Mouse (Mus musculus) midbrain, embryonic 14.5 days (tissue): Measurements from ENCODE around the gene Zfp286. TPM values are rescaled to one million over a fixed set of nuclear protein-coding genes. Genes with fewer than 3 reads are reported as not detected.
A peak's percentile ranks its signal among the peaks of the same experiment; 100 is the strongest.

Experiments
- ATAC-seq: fragments of 200-750 bp; cut with Nextera tagmentation; 2 replicates; pipeline ENCODE4 v1.8.0; 2017; ENCODE audit warnings: moderate number of reproducible peaks, moderate library complexity; ENCODE audit not compliant: low FRiP score, low TSS enrichment
- DNase-seq: peaks from one replicate; pipeline ENCODE4 v3.0.0-alpha.2; 2015
- H3K27ac ChIP-seq: fragments of 300-500 bp; sonication (generic); replicated peaks from 2 replicates; pipeline ENCODE4 v1.5.1; 2014; ENCODE audit warnings: mild to moderate bottlenecking, low read depth, low read length, moderate library complexity
- H3K27me3 ChIP-seq: fragments of 300-500 bp; sonication (generic); 2 replicates; pipeline ENCODE4 v1.6.1; 2014; ENCODE audit warnings: low read length, control low read depth, mixed read lengths; ENCODE audit not compliant: control insufficient read depth, insufficient read depth
- H3K36me3 ChIP-seq: fragments of 300-500 bp; sonication (generic); 2 replicates; pipeline ENCODE4 v1.6.1; 2014; ENCODE audit warnings: low read length, control low read depth; ENCODE audit not compliant: control insufficient read depth, insufficient read depth
- H3K4me1 ChIP-seq: fragments of 300-500 bp; sonication (generic); 2 replicates; pipeline ENCODE4 v1.6.1; 2014; ENCODE audit warnings: mild to moderate bottlenecking, antibody characterized with exemption, low read length, control low read depth; ENCODE audit not compliant: control insufficient read depth, insufficient read depth
- H3K4me2 ChIP-seq: fragments of 300-500 bp; sonication (generic); 2 replicates; pipeline ENCODE4 v1.6.1; 2014; ENCODE audit warnings: mild to moderate bottlenecking, low read length, moderate library complexity
- H3K4me3 ChIP-seq: fragments of 300-500 bp; sonication (generic); replicated peaks from 2 replicates; pipeline ENCODE4 v1.5.1; 2014; ENCODE audit warnings: low read depth, low read length
- H3K9ac ChIP-seq: fragments of 300-500 bp; sonication (generic); replicated peaks from 2 replicates; pipeline ENCODE4 v1.6.1; 2014; ENCODE audit warnings: mild to moderate bottlenecking, low read length, moderate library complexity
- H3K9me3 ChIP-seq: fragments of 300-500 bp; sonication (generic); 2 replicates; pipeline ENCODE4 v1.6.1; 2016; ENCODE audit warnings: low read length, control low read depth, mixed read lengths; ENCODE audit not compliant: control insufficient read depth
- WGBS: fragments of 180-500 bp; shearing (Covaris S2); extraction: QIAGEN DNeasy Blood & Tissue Kit; methylation state at CpG from one replicate; pipeline ENCODE4 v1.1.7; 2014; 5-methylcytosine and 5-hydroxymethylcytosine counted together
- polyA plus RNA-seq: library from polyadenylated mRNA; unstranded; fragments of >200 nt; fragmentation: Nextera tagmentation; extraction: Ambion mirVana; gene quantifications from 2 replicates; pipeline ENCODE4 v1.2.1, GENCODE M21; 2014

The Zfp286 gene
- polyA plus RNA-seq, 1 experiment from 2014 or later = 32.5 TPM

DNA sequence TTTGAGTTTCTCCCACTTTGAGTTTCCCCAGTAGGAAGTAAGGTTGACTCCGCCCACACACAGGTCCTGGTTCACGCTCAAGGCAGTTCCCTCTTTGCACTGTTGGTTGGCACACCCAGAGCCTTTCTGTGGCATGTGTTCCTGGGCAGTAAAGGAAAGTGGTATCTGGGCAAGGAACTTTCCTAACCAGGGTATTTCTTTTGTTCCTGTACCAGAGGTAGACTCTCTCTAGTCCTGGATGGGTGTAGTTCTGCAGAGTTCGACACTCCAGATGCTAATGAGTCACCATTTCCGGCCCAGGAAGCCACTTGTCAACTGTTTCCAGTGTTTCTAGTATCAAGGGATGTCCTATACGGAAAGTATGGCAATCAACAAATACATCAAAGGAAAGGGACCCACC, 32.6 kb upstream of the Zfp286 start:
- no peak for DNase-seq
- WGBS = 84% methylated on average over 5 of the region's 5 CpGs
- Histone ChIP-seq H3K9ac (no peak overlapping the region), H3K27me3 (no peaks in the 10 kb centered on the region), H3K4me2 (0 out of 2 replicates have a peak overlapping the region, but pooled peaks have one; percentile 2), H3K27ac (no peak overlapping the region), H3K4me3 (no peak overlapping the region), H3K36me3 (no peaks in the 10 kb centered on the region), H3K4me1 (peaks cover 11% of the 10 kb centered on the region), H3K9me3 (no peaks in the 10 kb centered on the region)
- ATAC-seq = no peak

DNA sequence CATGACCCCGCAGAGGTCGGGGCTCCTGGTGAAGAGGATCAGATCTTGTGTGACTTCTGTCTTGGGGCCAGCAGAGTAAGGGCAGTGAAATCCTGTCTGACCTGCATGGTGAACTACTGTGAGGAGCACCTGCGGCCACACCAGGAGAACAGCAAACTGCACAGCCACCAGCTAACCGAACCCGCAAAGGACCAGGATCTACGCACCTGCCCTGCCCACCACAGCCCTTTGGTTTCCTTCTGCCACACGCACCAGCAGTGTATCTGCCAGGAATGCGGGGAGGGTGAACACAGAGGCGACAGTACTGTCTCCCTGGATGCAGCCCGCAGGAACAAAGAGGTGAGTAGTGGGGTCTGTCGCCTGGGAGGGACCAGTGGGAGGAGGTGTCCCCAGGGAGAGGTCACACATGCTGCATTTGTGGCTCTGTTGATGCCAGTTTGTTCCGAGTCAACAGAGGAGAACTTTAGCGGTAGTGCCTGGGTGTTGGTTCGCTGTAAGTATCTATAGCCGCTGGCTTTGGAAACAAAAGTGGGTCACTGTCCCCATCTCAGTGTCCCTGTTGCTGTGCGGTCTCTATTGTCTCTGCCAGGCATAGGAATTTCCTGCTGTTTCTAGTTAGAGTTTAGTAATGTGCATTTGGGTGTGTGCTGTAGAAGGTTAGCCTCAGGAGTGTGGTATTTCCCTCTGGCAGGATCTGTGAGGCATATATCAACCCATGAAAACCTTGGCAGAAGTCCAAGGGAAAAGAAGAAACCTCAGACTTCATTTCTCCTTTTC, 31.6 kb upstream of the Zfp286 start:
- H3K4me3 ChIP-seq = peak overlapping the region; percentile 35
- no peaks in the 10 kb centered on the region for H3K9me3 ChIP-seq
- peaks cover 11% of the 10 kb centered on the region for H3K4me1 ChIP-seq
- 24% methylated on average over 16 of the region's 16 CpGs for WGBS
- H3K27ac ChIP-seq = peak overlapping the region; percentile 20; the same call in 1 of the 2 replicates
- H3K36me3 ChIP-seq = no peaks in the 10 kb centered on the region
- DNase-seq (peak; percentile 49), ATAC-seq (no peak)
- peak overlapping the region; percentile 49 for H3K9ac ChIP-seq
- H3K4me2 ChIP-seq = peak overlapping the region; percentile 60
- no peaks in the 10 kb centered on the region for H3K27me3 ChIP-seq

DNA sequence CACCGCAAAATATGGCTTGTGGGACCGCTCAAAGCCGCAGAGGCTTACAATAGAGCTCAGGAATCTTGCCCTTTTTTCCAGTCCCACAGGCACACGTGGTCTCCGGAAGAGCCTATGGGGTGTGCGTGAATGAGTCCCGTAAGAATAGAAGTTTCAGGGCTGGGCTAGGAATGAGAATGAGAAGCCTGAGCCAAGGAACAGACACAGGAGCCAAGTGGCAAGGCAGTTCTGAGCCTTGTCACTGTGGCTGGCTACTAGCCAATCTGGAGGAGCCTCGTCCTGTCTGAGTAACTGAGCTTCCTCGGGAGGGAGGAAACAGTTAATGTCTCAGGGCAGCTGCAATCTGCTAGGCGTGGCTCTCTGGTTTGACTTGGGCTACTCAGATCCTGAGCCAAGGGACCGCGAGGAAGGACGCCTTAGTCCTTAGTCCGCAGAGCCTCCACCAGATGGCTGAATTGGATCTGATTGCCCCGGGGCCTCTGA, 30.8 kb upstream of the Zfp286 start, which contains the start of gene Trim16:
TSS of gene Trim16 (plus strand) at position 173 of the 483 bp plus-strand sequence.
- Histone ChIP-seq H3K4me1 (peaks cover 11% of the 10 kb centered on the region), H3K9ac (peak within 1 kb of the TSS; percentile 49), H3K36me3 (no peaks in the 10 kb centered on the region), H3K27me3 (no peaks in the 10 kb centered on the region), H3K9me3 (no peaks in the 10 kb centered on the region), H3K4me3 (peak within 1 kb of the TSS; percentile 35), H3K4me2 (peak within 1 kb of the TSS; percentile 60), H3K27ac (peak within 1 kb of the TSS; percentile 20; the same call in 1 of the 2 replicates)
- WGBS = 7% methylated on average over 15 of the region's 15 CpGs
- DNase-seq (peak; percentile 80), ATAC-seq (peak; percentile 60; the same call in 1 of the 2 replicates)

DNA sequence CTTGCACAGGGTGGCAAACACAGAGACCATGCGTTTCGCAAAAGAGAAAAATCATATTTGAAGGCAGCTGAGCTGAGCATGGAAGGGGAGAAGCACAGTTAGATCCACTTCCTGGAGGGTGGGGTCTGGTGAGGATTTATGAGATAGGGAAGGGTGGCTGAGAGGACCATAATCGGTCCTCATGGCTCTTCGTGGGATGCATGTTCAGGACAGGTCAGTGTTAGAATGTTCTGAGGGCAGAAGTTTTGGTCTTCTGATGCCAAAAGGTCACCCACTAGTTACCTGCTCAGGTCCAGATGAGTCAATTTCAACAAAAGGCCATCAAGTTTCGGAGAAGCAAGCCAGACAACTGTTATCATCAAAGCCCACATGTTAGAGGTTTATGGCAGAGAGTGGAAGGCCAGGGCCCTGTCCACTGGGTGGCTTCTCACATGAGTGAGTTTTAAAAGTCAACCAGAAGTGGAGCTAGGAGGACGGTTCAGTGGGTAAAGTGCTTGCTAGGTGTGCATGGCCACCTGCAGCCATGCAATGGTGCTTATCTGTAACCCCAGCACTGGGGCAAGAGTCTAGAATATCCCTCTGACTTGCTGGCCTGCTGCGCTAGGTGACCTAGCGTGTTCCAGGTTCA, 29.9 kb upstream of the Zfp286 start:
- Histone ChIP-seq H3K27me3 (no peaks in the 10 kb centered on the region), H3K9ac (no peak overlapping the region), H3K4me2 (no peak overlapping the region), H3K4me1 (peaks cover 11% of the 10 kb centered on the region), H3K4me3 (no peak overlapping the region), H3K9me3 (no peaks in the 10 kb centered on the region), H3K36me3 (no peaks in the 10 kb centered on the region), H3K27ac (no peak overlapping the region)
- ATAC-seq (no peak), DNase-seq (no peak)
- WGBS = 94% methylated on average over 8 of the region's 8 CpGs

DNA sequence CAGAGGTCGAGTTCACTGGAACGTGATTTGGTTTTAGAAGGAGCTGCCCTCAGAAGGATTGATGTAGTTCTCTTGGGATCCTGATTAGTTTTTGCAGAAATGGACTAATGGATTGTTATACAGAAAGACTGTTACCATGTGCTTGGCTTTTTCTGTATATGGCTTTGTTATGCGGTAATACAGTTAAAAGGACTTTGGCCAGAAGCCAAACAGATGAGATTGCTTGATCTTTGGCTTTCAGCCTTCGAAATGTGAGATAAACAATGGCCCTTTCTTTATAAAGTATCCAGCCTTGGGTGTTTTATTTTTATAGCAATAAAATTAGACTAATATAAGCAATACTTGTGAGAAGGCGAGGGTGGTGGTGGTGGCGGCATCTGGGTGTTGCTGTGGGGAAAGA, 27.3 kb upstream of the Zfp286 start:
- Histone ChIP-seq H3K4me1 (peaks cover 11% of the 10 kb centered on the region), H3K27ac (no peak overlapping the region), H3K4me3 (no peak overlapping the region), H3K9ac (no peak overlapping the region), H3K4me2 (no peak overlapping the region), H3K9me3 (no peaks in the 10 kb centered on the region), H3K36me3 (no peaks in the 10 kb centered on the region), H3K27me3 (no peaks in the 10 kb centered on the region)
- ATAC-seq (no peak), DNase-seq (peak; percentile 14)
- WGBS = 79% methylated on average over 6 of the region's 6 CpGs

DNA sequence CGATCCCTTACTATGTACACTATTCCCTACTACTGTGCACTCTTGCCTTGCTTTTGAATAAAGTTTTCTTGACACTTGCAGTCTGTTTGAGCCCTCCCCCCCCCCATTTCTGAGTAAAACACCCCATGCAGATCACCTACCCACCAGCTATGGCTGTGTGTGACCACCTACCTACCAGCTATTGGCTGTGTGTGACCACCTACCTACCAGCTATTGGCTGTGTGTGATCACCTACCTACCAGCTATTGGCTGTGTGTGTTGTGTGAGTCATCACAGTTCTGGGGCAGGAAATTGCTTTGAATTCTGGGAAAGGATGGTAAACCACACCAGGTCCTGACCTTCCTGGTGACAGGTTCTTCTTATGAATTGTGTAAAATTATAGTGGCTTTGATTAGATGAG, 26.2 kb upstream of the Zfp286 start:
- Histone ChIP-seq H3K4me2 (no peak overlapping the region), H3K27me3 (no peaks in the 10 kb centered on the region), H3K9ac (no peak overlapping the region), H3K4me1 (peaks cover 5% of the 10 kb centered on the region), H3K9me3 (no peaks in the 10 kb centered on the region), H3K36me3 (no peaks in the 10 kb centered on the region), H3K27ac (no peak overlapping the region), H3K4me3 (no peak overlapping the region)
- WGBS = 85% methylated on average over 1 of the region's 1 CpGs
- ATAC-seq (no peak), DNase-seq (no peak)

DNA sequence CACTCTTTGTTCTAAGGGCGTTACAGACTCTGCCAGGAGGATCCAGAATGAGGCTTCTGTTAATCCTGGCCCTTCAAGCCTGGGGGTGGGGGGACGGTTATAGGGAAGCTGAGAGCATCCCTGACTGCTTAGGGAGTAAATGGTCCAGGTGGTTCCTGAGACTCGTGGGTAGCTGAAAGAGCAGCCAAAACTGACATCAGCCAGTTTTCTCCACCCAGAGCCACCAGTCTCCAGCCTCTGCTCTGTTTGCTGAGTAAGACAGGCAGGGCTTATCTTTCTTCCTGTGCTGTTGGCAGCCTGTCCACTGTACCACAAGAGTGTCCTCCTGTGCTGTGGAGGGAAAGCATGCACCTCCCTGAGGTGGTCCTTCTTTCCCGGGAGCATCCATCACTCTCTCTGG, 25.4 kb upstream of the Zfp286 start:
- DNase-seq (no peak), ATAC-seq (no peak)
- Histone ChIP-seq H3K9ac (no peak overlapping the region), H3K9me3 (no peaks in the 10 kb centered on the region), H3K4me3 (no peak overlapping the region), H3K27me3 (no peaks in the 10 kb centered on the region), H3K27ac (no peak overlapping the region), H3K4me1 (no peaks in the 10 kb centered on the region), H3K4me2 (no peak overlapping the region), H3K36me3 (no peaks in the 10 kb centered on the region)
- WGBS = 51% methylated on average over 4 of the region's 4 CpGs

DNA sequence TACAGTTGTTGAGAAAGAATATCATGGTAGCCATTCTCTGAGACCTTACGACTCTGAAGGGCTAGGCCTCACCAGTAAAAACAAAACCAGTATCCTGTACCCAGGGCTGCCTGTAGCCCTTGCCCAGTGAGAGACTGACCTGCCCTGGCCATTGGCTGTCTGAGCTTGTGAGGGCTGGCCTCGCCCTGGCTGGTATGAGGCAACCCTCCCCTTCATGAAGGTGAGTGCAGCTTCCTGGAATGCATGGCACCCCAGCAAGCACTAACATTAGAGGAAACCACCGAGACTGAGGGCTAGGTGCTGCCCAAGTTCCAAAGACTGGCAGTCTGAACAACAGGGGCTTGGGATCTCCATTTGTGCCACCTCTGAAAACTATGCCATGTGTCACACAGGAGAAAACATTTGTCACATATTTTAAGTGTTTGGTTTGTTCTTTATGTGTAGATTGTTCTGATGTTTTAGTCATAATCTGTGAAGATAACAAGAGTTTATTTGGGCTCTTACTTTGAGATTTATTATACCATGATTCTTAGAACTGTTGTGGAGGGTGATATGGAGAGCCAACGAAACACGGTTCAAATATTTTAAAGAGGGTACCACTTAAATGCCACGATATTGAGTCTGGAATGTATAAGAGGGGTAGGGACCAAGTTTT, 24.8 kb upstream of the Zfp286 start:
- no peak overlapping the region for H3K9ac ChIP-seq
- ATAC-seq (no peak), DNase-seq (no peak)
- H3K27ac ChIP-seq = no peak overlapping the region
- no peak overlapping the region for H3K4me2 ChIP-seq
- H3K9me3 ChIP-seq = no peaks in the 10 kb centered on the region
- WGBS = 77% methylated on average over 6 of the region's 6 CpGs
- H3K27me3 ChIP-seq = no peaks in the 10 kb centered on the region
- no peak overlapping the region for H3K4me3 ChIP-seq
- no peaks in the 10 kb centered on the region for H3K4me1 ChIP-seq
- no peaks in the 10 kb centered on the region for H3K36me3 ChIP-seq
